Mouse (Mus musculus) MEL (cell line): Measurements from ENCODE around the gene Xlr5c. TPM values are rescaled to one million over a fixed set of nuclear protein-coding genes. Genes with fewer than 3 reads are reported as not detected.
"Not testable (repeated sequence)": the region's sequence is repeated elsewhere in the genome, so short reads cannot be mapped to it uniquely, and the experiment has no call there.

Experiments used
- DNase-seq: peaks from one replicate; pipeline ENCODE4 v3.0.0; 2011; ENCODE audit warnings: low read depth, low spot score
- H3K27ac ChIP-seq: 2 replicates; pipeline ENCODE4 v1.5.1; 2012; ENCODE audit warnings: low read depth, mild to moderate bottlenecking, control low read depth, low read length, moderate library complexity; ENCODE audit not compliant: control insufficient read depth
- H3K27me3 ChIP-seq, 2 experiments: fragments of 150-350 bp in 1 of 2; sonication (generic) in 1 of 2; 2 replicates each; pipeline ENCODE4 v1.6.1; 2012; ENCODE audit warnings: low read length in 2 of 2, mild to moderate bottlenecking in 2 of 2, improper control_type of control experiment in 1 of 2, moderate library complexity in 1 of 2; ENCODE audit not compliant: insufficient read depth in 2 of 2, control insufficient read depth in 1 of 2
- H3K36me3 ChIP-seq, 2 experiments: 2 replicates each; pipeline ENCODE4 v1.6.1; 2012 to 2014; ENCODE audit warnings: low read length in 2 of 2, improper control_type of control experiment in 1 of 2, inconsistent platforms in 1 of 2, mild to moderate bottlenecking in 1 of 2; ENCODE audit not compliant: insufficient read depth in 2 of 2, control insufficient read depth in 1 of 2
- H3K4me1 ChIP-seq, 2 experiments: fragments of 150-350 bp in 1 of 2; sonication (generic) in 1 of 2; 2 replicates each; pipeline ENCODE4 v1.6.1; 2012; ENCODE audit warnings: low read length in 2 of 2, improper control_type of control experiment in 1 of 2, mild to moderate bottlenecking in 1 of 2; ENCODE audit not compliant: insufficient read depth in 2 of 2, control insufficient read depth in 1 of 2
- H3K4me3 ChIP-seq, 2 experiments: fragments of 150-350 bp in 1 of 2; sonication (generic) in 1 of 2; 2 replicates each; pipeline ENCODE4 v1.5.1; 2012; ENCODE audit warnings: low read depth in 2 of 2, low read length in 2 of 2, mild to moderate bottlenecking in 2 of 2, moderate library complexity in 2 of 2, control low read depth in 1 of 2, improper control_type of control experiment in 1 of 2; ENCODE audit not compliant: control insufficient read depth in 1 of 2, insufficient read depth in 1 of 2
- H3K79me2 ChIP-seq: 2 replicates; pipeline ENCODE4 v1.6.1; 2012; ENCODE audit warnings: mild to moderate bottlenecking, low read length, moderate library complexity; ENCODE audit not compliant: control insufficient read depth, poor library complexity, insufficient read depth
- H3K9ac ChIP-seq: 2 replicates; pipeline ENCODE4 v1.6.1; 2012; ENCODE audit warnings: low read depth, mild to moderate bottlenecking, control low read depth, low read length, moderate library complexity; ENCODE audit not compliant: control insufficient read depth, poor library complexity, severe bottlenecking
- H3K9me3 ChIP-seq: fragments of 150-350 bp; sonication (generic); replicated peaks from 2 replicates; pipeline ENCODE4 v1.6.1; 2012; ENCODE audit warnings: mild to moderate bottlenecking, low read length, improper control_type of control experiment, moderate library complexity; ENCODE audit not compliant: insufficient read depth
- BHLHE40 ChIP-seq: IDR thresholded peaks from 2 replicates; pipeline ENCODE4 v1.6.1; 2012; ENCODE audit warnings: low read depth, mild to moderate bottlenecking, inconsistent platforms, low read length, improper control_type of control experiment, borderline replicate concordance
- CHD2 ChIP-seq: IDR thresholded peaks from 2 replicates; pipeline ENCODE4 v1.6.1; 2011; ENCODE audit warnings: low read length, improper control_type of control experiment
- CTCF ChIP-seq, 3 experiments: IDR thresholded peaks in 2 of 3; conservative IDR thresholded peaks in 1 of 3; 2 replicates each; pipeline ENCODE4 v1.5.1; 2011 to 2012; ENCODE audit warnings: low read length in 3 of 3, low read depth in 2 of 3, mild to moderate bottlenecking in 2 of 3, improper control_type of control experiment in 1 of 3, inconsistent platforms in 1 of 3, mixed read lengths in 1 of 3, moderate library complexity in 1 of 3; ENCODE audit not compliant: control insufficient read depth in 1 of 3, insufficient read depth in 1 of 3, poor library complexity in 1 of 3, severe bottlenecking in 1 of 3
- E2F4 ChIP-seq: IDR thresholded peaks from 2 replicates; pipeline ENCODE4 v1.6.1; 2011; ENCODE audit warnings: low read depth, low read length, improper control_type of control experiment, borderline replicate concordance
- ELF1 ChIP-seq: IDR thresholded peaks from 2 replicates; pipeline ENCODE4 v1.6.1; 2014; ENCODE audit warnings: low read depth, mild to moderate bottlenecking, inconsistent platforms, low read length, improper control_type of control experiment, moderate library complexity
- EP300 ChIP-seq, 2 experiments: IDR thresholded peaks; 2 replicates each; pipeline ENCODE4 v1.6.1; 2011; ENCODE audit warnings: improper control_type of control experiment in 2 of 2, low read length in 2 of 2, low read depth in 1 of 2, mild to moderate bottlenecking in 1 of 2
- ETS1 ChIP-seq: IDR thresholded peaks from 2 replicates; pipeline ENCODE4 v1.6.1; 2012; ENCODE audit warnings: low read depth, mild to moderate bottlenecking, inconsistent platforms, low read length, improper control_type of control experiment, moderate library complexity
- GABPA ChIP-seq: IDR thresholded peaks from 2 replicates; pipeline ENCODE4 v1.6.1; 2012; ENCODE audit warnings: low read depth, mild to moderate bottlenecking, inconsistent platforms, low read length, improper control_type of control experiment, moderate library complexity
- GATA1 ChIP-seq: IDR thresholded peaks from 2 replicates; pipeline ENCODE4 v1.6.1; 2011; ENCODE audit warnings: low read depth, low read length, improper control_type of control experiment
- HCFC1 ChIP-seq: IDR thresholded peaks from 2 replicates; pipeline ENCODE4 v1.6.1; 2012; ENCODE audit warnings: low read depth, mild to moderate bottlenecking, inconsistent platforms, low read length, improper control_type of control experiment, moderate library complexity
- JUND ChIP-seq: IDR thresholded peaks from 2 replicates; pipeline ENCODE4 v1.6.1; 2011; ENCODE audit warnings: low read depth, mild to moderate bottlenecking, improper control_type of control experiment, low read length
- MAFK ChIP-seq: IDR thresholded peaks from 2 replicates; pipeline ENCODE4 v1.6.1; 2011; ENCODE audit warnings: low read depth, mild to moderate bottlenecking, low read length, improper control_type of control experiment, borderline replicate concordance
- MEF2A ChIP-seq: IDR thresholded peaks from 2 replicates; pipeline ENCODE4 v1.6.1; 2014; ENCODE audit warnings: low read depth, mild to moderate bottlenecking, inconsistent platforms, low read length, improper control_type of control experiment; ENCODE audit not compliant: poor library complexity, insufficient replicate concordance, severe bottlenecking; ENCODE audit errors: extremely low read depth
- MXI1 ChIP-seq: IDR thresholded peaks from 2 replicates; pipeline ENCODE4 v1.6.1; 2011; ENCODE audit warnings: mild to moderate bottlenecking, low read depth, low read length, improper control_type of control experiment
- MYB ChIP-seq: IDR thresholded peaks from 2 replicates; pipeline ENCODE4 v1.6.1; 2011; ENCODE audit warnings: mild to moderate bottlenecking, low read depth, low read length, improper control_type of control experiment
- MYC ChIP-seq: IDR thresholded peaks from 2 replicates; pipeline ENCODE4 v1.6.1; 2011; ENCODE audit warnings: low read depth, mild to moderate bottlenecking, low read length, improper control_type of control experiment, moderate library complexity
- NELFE ChIP-seq: IDR thresholded peaks from 2 replicates; pipeline ENCODE4 v1.6.1; 2011; ENCODE audit warnings: low read depth, low read length, improper control_type of control experiment
- NRF1 ChIP-seq: IDR thresholded peaks from 2 replicates; pipeline ENCODE4 v1.6.1; 2014; ENCODE audit warnings: low read depth, mild to moderate bottlenecking, inconsistent platforms, low read length, improper control_type of control experiment, moderate library complexity; ENCODE audit not compliant: poor library complexity, insufficient read depth, severe bottlenecking
- POLR2A ChIP-seq, 2 experiments: IDR thresholded peaks; 2 replicates each; pipeline ENCODE4 v1.6.1; 2011 to 2012; ENCODE audit warnings: low read length in 2 of 2, mild to moderate bottlenecking in 2 of 2, control low read depth in 1 of 2, improper control_type of control experiment in 1 of 2, low read depth in 1 of 2, moderate library complexity in 1 of 2; ENCODE audit not compliant: control insufficient read depth in 1 of 2, insufficient read depth in 1 of 2, poor library complexity in 1 of 2
- POLR2AphosphoS5 ChIP-seq: IDR thresholded peaks from 2 replicates; pipeline ENCODE4 v1.6.1; 2012; ENCODE audit warnings: low read depth, borderline replicate concordance, mild to moderate bottlenecking, inconsistent platforms, low read length, moderate library complexity, mixed read lengths
- RAD21 ChIP-seq: IDR thresholded peaks from 2 replicates; pipeline ENCODE4 v1.6.1; 2011; ENCODE audit warnings: mild to moderate bottlenecking, low read depth, low read length, improper control_type of control experiment
- RCOR1 ChIP-seq: IDR thresholded peaks from 2 replicates; pipeline ENCODE4 v1.6.1; 2012; ENCODE audit warnings: low read depth, mild to moderate bottlenecking, inconsistent platforms, low read length, improper control_type of control experiment
- SIN3A ChIP-seq: IDR thresholded peaks from 2 replicates; pipeline ENCODE4 v1.6.1; 2012; ENCODE audit warnings: low read length, improper control_type of control experiment, inconsistent platforms
- SMC3 ChIP-seq: IDR thresholded peaks from 2 replicates; pipeline ENCODE4 v1.6.1; 2011; ENCODE audit warnings: low read depth, low read length, improper control_type of control experiment
- TAL1 ChIP-seq: IDR thresholded peaks from 2 replicates; pipeline ENCODE4 v1.6.1; 2012; ENCODE audit warnings: mild to moderate bottlenecking, inconsistent platforms, low read length, moderate library complexity, mixed read lengths
- TBP ChIP-seq: IDR thresholded peaks from 2 replicates; pipeline ENCODE4 v1.8.0; 2011; ENCODE audit warnings: low read depth, low read length, improper control_type of control experiment
- TCF12 ChIP-seq: IDR thresholded peaks from 2 replicates; pipeline ENCODE4 v1.6.1; 2014; ENCODE audit warnings: low read depth, mild to moderate bottlenecking, inconsistent platforms, low read length, improper control_type of control experiment, moderate library complexity
- UBTF ChIP-seq: IDR thresholded peaks from 2 replicates; pipeline ENCODE4 v1.6.1; 2012; ENCODE audit warnings: low read depth, mild to moderate bottlenecking, inconsistent platforms, low read length, improper control_type of control experiment, moderate library complexity, borderline replicate concordance; ENCODE audit not compliant: insufficient read depth
- USF1 ChIP-seq: IDR thresholded peaks from 2 replicates; pipeline ENCODE4 v1.6.1; 2014; ENCODE audit warnings: low read depth, mild to moderate bottlenecking, inconsistent platforms, low read length, improper control_type of control experiment, moderate library complexity
- ZC3H11A ChIP-seq: IDR thresholded peaks from 2 replicates; pipeline ENCODE4 v1.6.1; 2012; ENCODE audit warnings: low read depth, mild to moderate bottlenecking, inconsistent platforms, low read length, improper control_type of control experiment
- ZKSCAN1 ChIP-seq: IDR thresholded peaks from 2 replicates; pipeline ENCODE4 v1.6.1; 2012; ENCODE audit warnings: low read depth, mild to moderate bottlenecking, inconsistent platforms, low read length, improper control_type of control experiment, moderate library complexity
- polyA plus RNA-seq, 2 experiments: library from polyadenylated mRNA; stranded (reverse) in 1 of 2; unstranded in 1 of 2; fragments of >175 nt in 1 of 2; fragments of >200 nt in 1 of 2; gene quantifications; 2 replicates each; pipeline versions ENCODE4 v1.2.1 to v1.2.4; 2012; ENCODE audit warnings: low replicate concordance in 2 of 2, low read depth in 1 of 2; ENCODE audit not compliant: insufficient read length in 2 of 2, insufficient read depth in 1 of 2, missing spikeins in 1 of 2
- total RNA-seq: library from RNA; depleted of rRNA; stranded (reverse); fragments of 300-350 nt; gene quantifications from 2 replicates; pipeline ENCODE4 v1.2.3, GENCODE M21; 2012; rRNA removed

The Xlr5c gene
- total RNA-seq, result not detected in 2 replicates
- not detected for polyA plus RNA-seq

- DNase-seq, H3K9ac ChIP-seq, H3K79me2 ChIP-seq, H3K4me1 ChIP-seq, H3K27ac ChIP-seq, H3K4me3 ChIP-seq, H3K27me3 ChIP-seq, H3K36me3 ChIP-seq, H3K9me3 ChIP-seq: not testable (repeated sequence)
Measured at GRCm38 (mm10) chrX:73292876-73293275, at the start of gene Xlr5c, which contains the start of gene Xlr5a. Xlr5c (minus strand) TSS chrX:73292976. Xlr5a (minus strand) TSS chrX:73292976.

GRCm38 (mm10) chrX:73342483-73342895 is 49.7 kb upstream of the Xlr5c start, which contains the start of gene Zfp275:
Zfp275 (plus strand) TSS chrX:73342621.
- peak within 1 kb of the TSS; percentile 57 to 94 for H3K4me3 ChIP-seq
- peak within 1 kb of the TSS; percentile 77 for H3K9ac ChIP-seq
- H3K27me3 ChIP-seq, result no peaks in the 10 kb centered on the region
- no peaks in the 10 kb centered on the region for H3K9me3 ChIP-seq
- H3K27ac ChIP-seq, result 0 out of 2 replicates have a peak within 1 kb of the TSS, but pooled peaks have one; percentile 1
- DNase-seq, result peak; percentile 76
- H3K79me2 ChIP-seq, result peaks cover 3% of the 10 kb centered on the region; the same call in 1 of the 2 replicates
- H3K36me3 ChIP-seq, result peaks cover 0 to 15% of the 10 kb centered on the region in 2 experiments; a peak in 2 of 4 replicates
- H3K4me1 ChIP-seq, result peaks cover 6 to 7% of the 10 kb centered on the region in 2 experiments
- TF ChIP-seq NRF1 (no peak), ZC3H11A (no peak), MYC (no peak), SIN3A (0 out of 2 replicates have a peak, but pooled peaks have one; percentile 39), UBTF (no peak), TBP (no peak), TAL1 (no peak), SMC3 (no peak), MAFK (no peak), GABPA (no peak), HCFC1 (0 out of 2 replicates have a peak, but pooled peaks have one; percentile 10), CTCF (IDR thresholded peaks at IDR 0.05 in 2 of 3, conservative IDR thresholded peaks at IDR 0.05 in 1 of 3; ENCODE audit: control insufficient read depth in 1 of 3, insufficient read depth in 1 of 3, low read depth in 2 of 3, low read length in 3 of 3, poor library complexity in 1 of 3, severe bottlenecking in 1 of 3) (no peak), ETS1 (no peak), BHLHE40 (no peak), TCF12 (peak; percentile 35; the same call in 1 of the 2 replicates), JUND (no peak), ELF1 (no peak), CHD2 (no peak), POLR2AphosphoS5 (no peak), NELFE (peak; percentile 54), RAD21 (no peak), E2F4 (no peak), GATA1 (no peak), MYB (no peak), USF1 (no peak), MEF2A (no peak), ZKSCAN1 (no peak), RCOR1 (no peak), EP300 (IDR thresholded peaks at IDR 0.05; ENCODE audit: low read depth in 1 of 2, low read length in 2 of 2) (no peak), MXI1 (peak; percentile 64; the same call in 1 of the 2 replicates), POLR2A (IDR thresholded peaks at IDR 0.05; ENCODE audit: control insufficient read depth in 1 of 2, insufficient read depth in 1 of 2, low read depth in 1 of 2, low read length in 2 of 2, poor library complexity in 1 of 2) (peak; percentile 60 to 70; a peak in 3 of 4 replicates)
